Mouse (Mus musculus) liver, postnatal 0 days (tissue): ENCODE measurements around the gene Smtn.

Source experiments
- CTCF ChIP-seq: sonication (generic); IDR thresholded peaks from 2 replicates; pipeline ENCODE4 v1.5.1; 2016; ENCODE audit warnings: antibody characterized with exemption, low read depth
- EP300 ChIP-seq: IDR thresholded peaks from 2 replicates; pipeline ENCODE4 v1.6.1; 2016; ENCODE audit warnings: antibody characterized with exemption, low read depth, mild to moderate bottlenecking

GRCm38 (mm10) chr11:3534956-3535355 is 5.5 kb downstream of the Smtn start:
- TF ChIP-seq CTCF (no peak), EP300 (no peak)
